Mouse (Mus musculus) brain, embryonic 14.5 days (tissue): Measurements from ENCODE around the gene Hist1h2ag. TPM values are rescaled to one million over a fixed set of nuclear protein-coding genes. Genes with fewer than 3 reads are reported as not detected.

Experiments
- DNase-seq: peaks from one replicate; pipeline ENCODE4 v3.0.0-alpha.2; 2011; ENCODE audit warnings: low read depth
- CTCF ChIP-seq: fragments of 200-500 bp; IDR thresholded peaks from 2 replicates; pipeline ENCODE4 v1.5.1; 2012; ENCODE audit warnings: inconsistent platforms, mild to moderate bottlenecking, moderate library complexity, borderline replicate concordance; ENCODE audit not compliant: insufficient read depth, insufficient read length; ENCODE audit errors: extremely low read depth
- POLR2A ChIP-seq: fragments of 200-500 bp; IDR thresholded peaks from 2 replicates; pipeline ENCODE4 v1.6.1; 2012; ENCODE audit warnings: mild to moderate bottlenecking, inconsistent platforms, borderline replicate concordance; ENCODE audit not compliant: poor library complexity, insufficient read depth, insufficient read length, severe bottlenecking; ENCODE audit errors: extremely low read depth
- polyA plus RNA-seq: library from polyadenylated mRNA; depleted of rRNA; stranded (reverse); fragments of >200 nt; gene quantifications from 2 replicates; pipeline ENCODE4 v1.2.3, GENCODE M21; 2012

Hist1h2ag gene
- polyA plus RNA-seq, 1 experiment: 32.1 TPM

- DNase-seq: no peak
- TF ChIP-seq CTCF (no peak), POLR2A (no peak)
Observed at GRCm38 (mm10) chr13:22044432-22045155, 1.9 kb upstream of the Hist1h2ag start.

GRCm38 (mm10) chr13:22043503-22044431 lies 1.0 kb upstream of the Hist1h2ag start:
- TF ChIP-seq POLR2A (no peak), CTCF (0 out of 2 replicates have a peak, but pooled peaks have one; percentile 12)
- peak; percentile 89 for DNase-seq

GRCm38 (mm10) chr13:22041651-22042567 lies 835 bp downstream of the Hist1h2ag start:
- DNase-seq: peak; percentile 67
- TF ChIP-seq POLR2A (no peak), CTCF (no peak)

DNA sequence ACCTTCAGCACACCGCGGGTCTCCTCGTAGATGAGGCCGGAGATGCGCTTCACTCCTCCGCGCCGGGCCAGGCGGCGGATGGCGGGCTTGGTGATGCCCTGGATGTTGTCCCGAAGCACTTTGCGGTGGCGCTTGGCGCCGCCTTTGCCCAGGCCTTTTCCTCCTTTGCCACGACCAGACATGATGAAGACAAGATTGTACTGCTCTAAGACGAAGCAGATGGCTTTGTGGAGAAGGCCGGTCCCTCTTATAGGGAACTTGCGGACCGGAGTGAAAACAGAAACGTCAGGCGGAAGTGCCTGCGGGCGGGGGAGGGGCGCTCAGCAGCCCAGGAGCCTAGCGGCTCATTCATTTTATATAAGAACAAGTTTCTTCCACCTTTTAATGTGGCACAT lies 1.6 kb downstream of the Hist1h2ag start, which contains the start of gene Hist1h4i:
Gene Hist1h4i (minus strand): TSS at position 221 of the 395 bp plus-strand sequence.
- peak; percentile 40; the same call in 1 of the 2 replicates for TF ChIP-seq POLR2A

DNA sequence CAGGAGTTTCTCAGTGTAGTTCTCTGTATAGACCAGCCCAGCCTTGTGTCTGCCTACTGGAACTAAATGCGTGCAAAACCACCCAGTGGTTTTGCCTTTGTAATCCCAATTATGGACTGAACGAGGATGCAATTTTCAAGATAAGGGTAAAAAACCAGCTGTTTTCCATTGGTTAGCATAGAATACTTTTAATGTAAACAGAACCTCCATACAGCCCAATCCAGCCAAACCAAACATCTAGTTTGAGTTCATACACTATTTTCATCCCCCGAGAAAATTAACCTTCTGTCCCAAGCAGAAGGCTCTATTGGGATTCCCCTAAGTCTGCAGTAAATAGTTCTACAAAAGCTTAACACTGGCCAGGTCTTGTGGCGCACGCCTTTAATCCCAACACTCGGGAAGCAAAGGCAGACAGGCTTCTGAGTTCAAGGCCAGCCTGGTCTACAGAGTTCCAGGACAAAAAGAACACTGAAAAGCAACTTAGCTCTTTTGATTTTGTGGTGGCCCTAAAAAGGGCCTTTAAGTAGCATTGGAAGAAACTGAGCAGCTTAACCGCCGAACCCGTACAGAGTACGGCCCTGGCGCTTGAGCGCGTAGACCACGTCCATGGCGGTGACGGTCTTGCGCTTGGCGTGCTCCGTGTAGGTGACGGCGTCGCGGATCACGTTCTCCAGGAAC lies 2.1 kb downstream of the Hist1h2ag start:
- peak; percentile 58 for DNase-seq
- TF ChIP-seq POLR2A (no peak), CTCF (no peak)

More for the DNA sequence above, 1.6 kb downstream of the Hist1h2ag start, which contains the start of gene Hist1h4i:
- peak; percentile 98 for DNase-seq

DNA sequence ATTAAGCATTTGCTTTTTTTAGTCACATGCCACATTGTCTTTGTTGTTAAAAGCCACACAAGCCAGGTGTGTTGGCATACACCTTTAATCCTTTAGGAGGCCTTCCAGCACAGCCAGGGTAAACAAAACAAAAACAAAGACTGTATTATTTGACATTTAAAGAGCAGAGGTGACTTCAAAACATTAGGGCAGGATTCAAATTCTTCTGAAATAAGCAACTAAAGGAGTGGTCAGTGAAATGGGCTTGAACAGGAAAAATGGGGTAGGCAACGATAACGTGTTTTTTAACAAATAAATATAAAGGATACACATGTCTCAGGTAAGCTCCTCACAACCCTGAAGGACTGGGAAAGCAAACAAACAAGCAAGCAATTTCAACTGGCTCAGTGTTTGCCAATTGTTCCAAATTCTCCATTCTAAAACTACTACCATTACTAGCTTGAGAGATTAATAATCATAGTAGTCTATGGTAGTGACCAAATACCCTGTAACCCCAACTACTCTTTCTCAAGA lies 2.7 kb downstream of the Hist1h2ag start:
- TF ChIP-seq CTCF (no peak), POLR2A (no peak)
- no peak for DNase-seq

- no peak for DNase-seq
- TF ChIP-seq CTCF (no peak), POLR2A (no peak)
Observed at GRCm38 (mm10) chr13:22039364-22039763, 3.4 kb downstream of the Hist1h2ag start.

DNA sequence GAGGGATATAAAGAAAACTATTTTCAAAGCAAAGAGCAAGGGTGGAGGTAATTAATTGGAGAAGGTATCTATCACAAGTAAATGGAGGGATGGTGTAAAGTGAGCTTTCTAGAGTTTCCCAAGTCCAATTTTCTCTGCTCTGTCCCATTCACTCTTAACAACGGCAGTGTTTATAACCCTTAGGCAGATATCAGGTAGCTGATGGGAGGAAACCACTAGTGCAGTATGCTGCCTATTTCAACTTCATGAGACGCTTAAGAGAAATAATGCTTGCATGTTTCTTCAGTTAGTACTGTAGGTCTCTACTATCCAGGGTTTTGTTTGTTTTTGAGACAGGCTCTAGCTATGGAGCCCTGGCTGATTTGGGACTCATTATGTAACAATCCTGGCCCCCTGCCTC lies 5.3 kb downstream of the Hist1h2ag start:
- TF ChIP-seq CTCF: no peak
- no peak for TF ChIP-seq POLR2A
- DNase-seq: no peak

GRCm38 (mm10) chr13:22036986-22037385 lies 5.8 kb downstream of the Hist1h2ag start:
- no peak for DNase-seq

DNA sequence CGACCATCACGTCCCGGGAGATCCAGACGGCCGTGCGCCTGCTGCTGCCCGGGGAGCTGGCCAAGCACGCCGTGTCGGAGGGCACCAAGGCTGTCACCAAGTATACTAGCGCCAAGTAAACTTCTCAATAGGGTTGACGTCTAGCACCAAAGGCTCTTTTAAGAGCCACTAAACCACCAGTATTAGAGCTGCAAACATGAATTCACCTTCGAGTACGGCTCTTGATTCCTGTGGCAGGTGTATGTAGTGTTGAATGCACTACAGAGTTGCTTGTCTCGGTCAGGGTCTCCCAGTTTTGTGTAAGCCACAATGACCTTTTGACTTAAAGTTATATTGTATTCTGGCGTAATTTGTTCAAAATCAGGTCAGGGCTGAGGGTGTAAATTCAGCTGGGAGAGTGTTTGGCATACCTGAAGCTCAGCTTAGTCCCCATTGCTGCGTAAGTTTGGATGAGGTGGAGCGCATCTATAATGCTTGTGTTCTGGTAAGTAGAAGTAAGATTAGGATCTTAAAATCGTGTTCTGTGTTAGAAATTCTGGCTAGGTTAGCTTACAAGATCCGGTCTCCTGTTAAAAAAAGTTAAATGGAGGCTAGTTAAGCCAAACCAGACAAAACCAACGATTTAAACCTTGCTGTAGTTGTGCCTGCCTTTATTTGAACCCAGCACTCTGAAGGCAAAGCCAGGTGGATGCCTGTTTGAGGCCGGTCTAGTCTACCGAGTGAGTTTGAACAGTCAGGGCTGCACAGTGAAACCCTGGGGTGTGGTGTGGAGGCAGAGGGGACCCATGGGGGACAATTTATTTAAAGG lies 6.4 kb downstream of the Hist1h2ag start:
- DNase-seq: peak; percentile 59
- no peak for TF ChIP-seq POLR2A
- TF ChIP-seq CTCF: no peak

More at GRCm38 (mm10) chr13:22036986-22037385, 5.8 kb downstream of the Hist1h2ag start:
- TF ChIP-seq CTCF: no peak
- no peak for TF ChIP-seq POLR2A

GRCm38 (mm10) chr13:22035267-22036148 lies 7.2 kb downstream of the Hist1h2ag start, which contains the start of the genes Hist1h2ah and Hist1h2bk:
Gene Hist1h2ah (minus strand): TSS chr13:22035568.
Gene Hist1h2bk (plus strand): TSS chr13:22035870.
- DNase-seq: peak; percentile 99
